Mouse (Mus musculus) forebrain, embryonic 14.5 days (tissue): Measurements from ENCODE around the gene Sdr39u1. TPM values are rescaled to one million over a fixed set of nuclear protein-coding genes. Genes with fewer than 3 reads are reported as not detected.

Experiments used
- ATAC-seq: fragments of 200-750 bp; cut with Nextera tagmentation; 2 replicates; pipeline ENCODE4 v1.8.0; 2017; ENCODE audit warnings: mild to moderate bottlenecking, moderate library complexity
- DNase-seq: peaks from one replicate; pipeline ENCODE4 v3.0.0-alpha.2; 2015; ENCODE audit warnings: low spot score
- H3K27ac ChIP-seq: fragments of 300-500 bp; sonication (generic); 2 replicates; pipeline ENCODE4 v1.5.1; 2014; ENCODE audit warnings: low read depth, mild to moderate bottlenecking, control low read depth, low read length, moderate library complexity
- H3K27me3 ChIP-seq: fragments of 300-500 bp; sonication (generic); replicated peaks from 2 replicates; pipeline ENCODE4 v1.6.1; 2014; ENCODE audit warnings: low read length, control low read depth, mixed read lengths; ENCODE audit not compliant: control insufficient read depth, insufficient read depth
- H3K36me3 ChIP-seq: fragments of 300-500 bp; sonication (generic); 2 replicates; pipeline ENCODE4 v1.6.1; 2014; ENCODE audit warnings: low read length, control low read depth; ENCODE audit not compliant: control insufficient read depth, insufficient read depth
- H3K4me1 ChIP-seq: fragments of 300-500 bp; sonication (generic); 2 replicates; pipeline ENCODE4 v1.6.1; 2014; ENCODE audit warnings: antibody characterized with exemption, low read length, control low read depth; ENCODE audit not compliant: control insufficient read depth, insufficient read depth
- H3K4me2 ChIP-seq: fragments of 300-500 bp; sonication (generic); 2 replicates; pipeline ENCODE4 v1.6.1; 2014; ENCODE audit warnings: mild to moderate bottlenecking, control low read depth, low read length
- H3K4me3 ChIP-seq: fragments of 300-500 bp; sonication (generic); 2 replicates; pipeline ENCODE4 v1.5.1; 2014; ENCODE audit warnings: low read depth, low read length, control low read depth
- H3K9ac ChIP-seq: fragments of 300-500 bp; sonication (generic); 2 replicates; pipeline ENCODE4 v1.6.1; 2014; ENCODE audit warnings: mild to moderate bottlenecking, low read length, control low read depth, moderate library complexity
- H3K9me3 ChIP-seq: fragments of 300-500 bp; sonication (generic); replicated peaks from 2 replicates; pipeline ENCODE4 v1.6.1; 2016; ENCODE audit warnings: low read length, control low read depth, mixed read lengths; ENCODE audit not compliant: control insufficient read depth
- WGBS: fragments of 180-500 bp; shearing (Covaris S2); extraction: QIAGEN DNeasy Blood & Tissue Kit; methylation state at CpG from one replicate; pipeline ENCODE4 v1.1.7; 2014; 5-methylcytosine and 5-hydroxymethylcytosine counted together
- polyA plus RNA-seq: library from polyadenylated mRNA; unstranded; fragments of >200 nt; fragmentation: Nextera tagmentation; extraction: Ambion mirVana; gene quantifications from 2 replicates; pipeline ENCODE4 v1.2.1, GENCODE M21; 2014

Sdr39u1 gene
- polyA plus RNA-seq, 1 experiment from 2014 or later: 110 TPM

GRCm38 (mm10) chr14:55852646-55853551 is 47.2 kb downstream of the Sdr39u1 start:
- DNase-seq (peak; percentile 82), ATAC-seq (peak; percentile 74)
- peak overlapping the region; percentile 61 for H3K4me3 ChIP-seq
- no peaks in the 10 kb centered on the region for H3K9me3 ChIP-seq
- H3K27me3 ChIP-seq: no peaks in the 10 kb centered on the region
- WGBS: 1% methylated on average over 11 of the region's 11 CpGs
- peak overlapping the region; percentile 83; the same call in 1 of the 2 replicates for H3K9ac ChIP-seq
- H3K4me1 ChIP-seq: peaks cover 36% of the 10 kb centered on the region
- peak overlapping the region; percentile 85 for H3K27ac ChIP-seq
- H3K36me3 ChIP-seq: no peaks in the 10 kb centered on the region
- H3K4me2 ChIP-seq: peak overlapping the region; percentile 81

GRCm38 (mm10) chr14:55850885-55851284 is 49.2 kb downstream of the Sdr39u1 start:
- no peaks in the 10 kb centered on the region for H3K36me3 ChIP-seq
- no peak overlapping the region for H3K4me3 ChIP-seq
- no peak overlapping the region for H3K4me2 ChIP-seq
- H3K9ac ChIP-seq: no peak overlapping the region
- H3K4me1 ChIP-seq: peaks cover 21% of the 10 kb centered on the region
- H3K9me3 ChIP-seq: no peaks in the 10 kb centered on the region
- ATAC-seq (no peak), DNase-seq (no peak)
- H3K27me3 ChIP-seq: no peaks in the 10 kb centered on the region
- 74% methylated on average over 6 of the region's 6 CpGs for WGBS
- H3K27ac ChIP-seq: no peak overlapping the region

Other genes with a start within 250 kb of the Sdr39u1 start
- gene Mdp1, start 239.8 kb downstream of the Sdr39u1 start, polyA plus RNA-seq: 62.7 and 64.4 TPM in 2 replicates
- gene Gmpr2, start 228.4 kb downstream of the Sdr39u1 start, polyA plus RNA-seq: 48.7 and 49.6 TPM in 2 replicates
- gene Nedd8, start 228.2 kb downstream of the Sdr39u1 start, polyA plus RNA-seq: 622 and 707 TPM in 2 replicates
- 30.6 and 37.5 TPM in 2 replicates for gene Tinf2, start 218.5 kb downstream of the Sdr39u1 start, polyA plus RNA-seq
- 0.10 and 0.12 TPM in 2 replicates for gene Tgm1, start 186.4 kb downstream of the Sdr39u1 start, polyA plus RNA-seq
- 34.2 and 38.3 TPM in 2 replicates for gene Rabggta, start 178.0 kb downstream of the Sdr39u1 start, polyA plus RNA-seq
- 83.8 and 84.4 TPM in 2 replicates for gene Dhrs1, start 154.6 kb downstream of the Sdr39u1 start, polyA plus RNA-seq
- gene Nop9, start 154.6 kb downstream of the Sdr39u1 start, polyA plus RNA-seq: 36.3 and 36.6 TPM in 2 replicates
- gene Cideb, start 141.8 kb downstream of the Sdr39u1 start, polyA plus RNA-seq: 0.14 TPM in 1 of 2 replicates, not detected in the other
- gene Ltb4r2, start 138.9 kb downstream of the Sdr39u1 start, polyA plus RNA-seq: 0.07 and 0.14 TPM in 2 replicates
- 0.28 TPM in 1 of 2 replicates, not detected in the other for gene Ltb4r1, start 134.3 kb downstream of the Sdr39u1 start, polyA plus RNA-seq
- gene Adcy4, start 116.2 kb downstream of the Sdr39u1 start, polyA plus RNA-seq: 1.9 and 3.3 TPM in 2 replicates
- 2.4 and 4.1 TPM in 2 replicates for gene Ripk3, start 111.4 kb downstream of the Sdr39u1 start, polyA plus RNA-seq
- 8.3 and 9.1 TPM in 2 replicates for gene Nfatc4, start 77.1 kb downstream of the Sdr39u1 start, polyA plus RNA-seq
- gene Nynrin, start 46.3 kb downstream of the Sdr39u1 start, polyA plus RNA-seq: 6.2 and 7.4 TPM in 2 replicates
- gene Cbln3, start 15.9 kb downstream of the Sdr39u1 start, polyA plus RNA-seq: 0.20 and 0.27 TPM in 2 replicates
- 4.6 and 5.4 TPM in 2 replicates for gene Khnyn, start 15.3 kb downstream of the Sdr39u1 start, polyA plus RNA-seq
- gene Cma1, start 44.4 kb upstream of the Sdr39u1 start, polyA plus RNA-seq: 0.27 and 0.35 TPM in 2 replicates
- not detected in 2 replicates for gene Cma2, start 50.7 kb upstream of the Sdr39u1 start, polyA plus RNA-seq
- not detected in 2 replicates for gene Mcpt1, start 117.7 kb upstream of the Sdr39u1 start, polyA plus RNA-seq
- not detected in 2 replicates for gene Mcpt9, start 130.2 kb upstream of the Sdr39u1 start, polyA plus RNA-seq
- gene Mcpt2, start 141.7 kb upstream of the Sdr39u1 start, polyA plus RNA-seq: not detected in 2 replicates
- not detected in 2 replicates for gene Mcpt4, start 162.0 kb upstream of the Sdr39u1 start, polyA plus RNA-seq
- gene Mcpt8, start 185.0 kb upstream of the Sdr39u1 start, polyA plus RNA-seq: 0.22 TPM in 1 of 2 replicates, not detected in the other
- gene Ctsg, start 202.3 kb upstream of the Sdr39u1 start, polyA plus RNA-seq: not detected in 2 replicates
- gene Gzme, start 220.3 kb upstream of the Sdr39u1 start, polyA plus RNA-seq: not detected in 2 replicates
- not detected in 2 replicates for gene Gzmd, start 232.3 kb upstream of the Sdr39u1 start, polyA plus RNA-seq